ENCODE assay signal across 8 mouse cellular contexts in genomic region chr1:71556688-71557612, GRCm38 (mm10). TPM values are rescaled to one million over a fixed set of nuclear protein-coding genes. Genes with fewer than 3 reads are reported as not detected.
A peak's percentile ranks its signal among the peaks of the same experiment; 100 is the strongest.
DNase-seq lines count a peak whose midpoint lies in the region; ATAC-seq and TF ChIP-seq lines count a peak whose summit lies in the region.

Atic (plus strand) TSS chr1:71557150.

- peak; percentile 76; the same call in 1 of the 2 replicates for TF ChIP-seq POLR2A in testis, adult 2 months (IDR thresholded peaks at IDR 0.05; ENCODE audit: control insufficient read depth, low read depth, low read length)

- H3K4me1 ChIP-seq in E14TG2a.4 (replicated peaks; ENCODE audit: low read depth, low read length) = peaks cover 26% of the 10 kb centered on the region
- H3K4me1 ChIP-seq in forebrain, embryonic 12.5 days = peaks cover 13% of the 10 kb centered on the region
- peaks cover 14% of the 10 kb centered on the region; the same call in 1 of the 2 replicates for H3K4me1 ChIP-seq in heart, postnatal 0 days (ENCODE audit: control insufficient read depth, insufficient read depth)
- peaks cover 13% of the 10 kb centered on the region for H3K4me1 ChIP-seq in liver, embryonic 16.5 days (ENCODE audit: control insufficient read depth, low read depth, low read length)
- peaks cover 19% of the 10 kb centered on the region for H3K4me1 ChIP-seq in neural tube, embryonic 13.5 days (replicated peaks)
- peaks cover 7% of the 10 kb centered on the region for H3K4me1 ChIP-seq in testis, adult 2 months (ENCODE audit: control insufficient read depth, insufficient read depth, low read length)

- no peaks in the 10 kb centered on the region for H3K27me3 ChIP-seq in E14TG2a.4 (ENCODE audit: insufficient read depth, low read length)
- no peaks in the 10 kb centered on the region for H3K27me3 ChIP-seq in forebrain, embryonic 12.5 days
- H3K27me3 ChIP-seq in heart, postnatal 0 days (ENCODE audit: control insufficient read depth, insufficient read depth, low read length) = no peaks in the 10 kb centered on the region
- H3K27me3 ChIP-seq in liver, embryonic 16.5 days (ENCODE audit: control insufficient read depth, insufficient read depth, low read depth, low read length) = no peaks in the 10 kb centered on the region
- no peaks in the 10 kb centered on the region for H3K27me3 ChIP-seq in neural tube, embryonic 13.5 days
- no peaks in the 10 kb centered on the region for H3K27me3 ChIP-seq in testis, adult 2 months (ENCODE audit: control insufficient read depth, insufficient read depth, low read length)

- peak within 1 kb of the TSS; percentile 73 for H3K9ac ChIP-seq in forebrain, embryonic 12.5 days
- H3K9ac ChIP-seq in heart, postnatal 0 days (replicated peaks; ENCODE audit: low read depth, low read length) = peak within 1 kb of the TSS; percentile 76
- peak within 1 kb of the TSS; percentile 74 for H3K9ac ChIP-seq in liver, embryonic 16.5 days (ENCODE audit: low read depth, low read length)
- H3K9ac ChIP-seq in neural tube, embryonic 13.5 days = peak within 1 kb of the TSS; percentile 85

- peak; percentile 90 for DNase-seq in c-Kit-positive CD71-positive TER-119-positive erythroid progenitor cells, embryonic 14.5 days (ENCODE audit: low spot score)
- DNase-seq in heart, postnatal 0 days (ENCODE audit: low spot score) = peak; percentile 92
- peak; percentile 92 to 96 for DNase-seq in kidney, postnatal 4 days

- under 1% methylated on average over 55 of the region's 55 CpGs for WGBS in forebrain, embryonic 12.5 days
- under 1% methylated on average over 55 of the region's 55 CpGs for WGBS in heart, postnatal 0 days
- under 1% methylated on average over 52 of the region's 55 CpGs for WGBS in liver, embryonic 16.5 days (ENCODE audit: insufficient replicate concordance)
- WGBS in neural tube, embryonic 13.5 days = 2% methylated on average over 55 of the region's 55 CpGs

- peak within 1 kb of the TSS; percentile 56; the same call in 1 of the 2 replicates for H3K27ac ChIP-seq in forebrain, embryonic 12.5 days
- H3K27ac ChIP-seq in heart, postnatal 0 days (ENCODE audit: low read depth) = peak within 1 kb of the TSS; percentile 81
- H3K27ac ChIP-seq in liver, embryonic 16.5 days (ENCODE audit: low read length) = peak within 1 kb of the TSS; percentile 52
- peak within 1 kb of the TSS; percentile 65 for H3K27ac ChIP-seq in neural tube, embryonic 13.5 days (replicated peaks)
- peak within 1 kb of the TSS; percentile 51 for H3K27ac ChIP-seq in testis, adult 2 months (ENCODE audit: control insufficient read depth, insufficient read depth, low read depth, low read length)

- no peaks in the 10 kb centered on the region for H3K9me3 ChIP-seq in E14TG2a.4 (ENCODE audit: low read length)
- H3K9me3 ChIP-seq in forebrain, embryonic 12.5 days = no peaks in the 10 kb centered on the region
- H3K9me3 ChIP-seq in heart, postnatal 0 days (replicated peaks; ENCODE audit: control insufficient read depth, low read length) = no peaks in the 10 kb centered on the region
- no peaks in the 10 kb centered on the region for H3K9me3 ChIP-seq in liver, embryonic 16.5 days (replicated peaks; ENCODE audit: control insufficient read depth, low read length)
- H3K9me3 ChIP-seq in neural tube, embryonic 13.5 days = no peaks in the 10 kb centered on the region

- ATAC-seq in forebrain, embryonic 12.5 days (ENCODE audit: low FRiP score) = peak; percentile 99
- ATAC-seq in heart, postnatal 0 days (ENCODE audit: insufficient read depth, low read depth) = peak; percentile 100
- ATAC-seq in liver, embryonic 16.5 days (ENCODE audit: low read depth) = peak; percentile 100
- peak; percentile 99 for ATAC-seq in neural tube, embryonic 13.5 days (ENCODE audit: low read depth)

- peak within 1 kb of the TSS; percentile 91 for H3K4me3 ChIP-seq in E14TG2a.4 (replicated peaks; ENCODE audit: low read length)
- peak within 1 kb of the TSS; percentile 59 for H3K4me3 ChIP-seq in forebrain, embryonic 12.5 days (replicated peaks)
- peak within 1 kb of the TSS; percentile 65 for H3K4me3 ChIP-seq in heart, postnatal 0 days (ENCODE audit: low read depth, low read length)
- peak within 1 kb of the TSS; percentile 78 for H3K4me3 ChIP-seq in liver, embryonic 16.5 days (ENCODE audit: low read depth, low read length)
- peak within 1 kb of the TSS; percentile 65 for H3K4me3 ChIP-seq in neural tube, embryonic 13.5 days
- H3K4me3 ChIP-seq in testis, adult 2 months (ENCODE audit: control insufficient read depth, low read depth, low read length) = peak within 1 kb of the TSS; percentile 86

- H3K4me2 ChIP-seq in forebrain, embryonic 12.5 days = peak within 1 kb of the TSS; percentile 85
- H3K4me2 ChIP-seq in heart, postnatal 0 days (ENCODE audit: low read depth, low read length) = peak within 1 kb of the TSS; percentile 92
- peak within 1 kb of the TSS; percentile 98 for H3K4me2 ChIP-seq in liver, embryonic 16.5 days (ENCODE audit: low read depth, low read length)
- H3K4me2 ChIP-seq in neural tube, embryonic 13.5 days = peak within 1 kb of the TSS; percentile 93

- peaks cover 43% of the 10 kb centered on the region for H3K36me3 ChIP-seq in E14TG2a.4 (ENCODE audit: insufficient read depth, low read length)
- H3K36me3 ChIP-seq in forebrain, embryonic 12.5 days (replicated peaks) = peaks cover 24% of the 10 kb centered on the region
- peaks cover 25% of the 10 kb centered on the region for H3K36me3 ChIP-seq in heart, postnatal 0 days (replicated peaks; ENCODE audit: control insufficient read depth, insufficient read depth, low read length)
- H3K36me3 ChIP-seq in liver, embryonic 16.5 days (ENCODE audit: control insufficient read depth, insufficient read depth) = peaks cover 19% of the 10 kb centered on the region
- peaks cover 25% of the 10 kb centered on the region for H3K36me3 ChIP-seq in neural tube, embryonic 13.5 days
- no peaks in the 10 kb centered on the region for H3K36me3 ChIP-seq in testis, adult 2 months (ENCODE audit: control insufficient read depth, insufficient read depth, low read length)

- no peak for TF ChIP-seq CTCF in E14TG2a.4 (conservative IDR thresholded peaks at IDR 0.05; ENCODE audit: low read length)
- no peak for TF ChIP-seq CTCF in heart, postnatal 0 days (IDR thresholded peaks at IDR 0.05; ENCODE audit: low read depth)
- no peak for TF ChIP-seq CTCF in testis, adult 2 months (IDR thresholded peaks at IDR 0.05; ENCODE audit: control insufficient read depth, insufficient read depth, insufficient replicate concordance, low read depth, low read length)

- no peak for TF ChIP-seq EP300 in heart, postnatal 0 days (IDR thresholded peaks at IDR 0.05; ENCODE audit: low read depth)

RNA-seq across cellular contexts. Expression of gene Atic, which starts in this region (rescaled TPM):
- 37.4 and 37.7 TPM in 2 replicates for polyA plus RNA-seq in forebrain, embryonic 12.5 days (2016; fragmentation: Nextera tagmentation; extraction: Ambion mirVana)
- total RNA-seq in heart, postnatal 0 days (2014; rRNA removed; ENCODE audit: low replicate concordance) = 29.5 and 48.2 TPM in 2 replicates
- 19.8 and 23.3 TPM in 2 replicates for polyA plus RNA-seq in heart, postnatal 0 days (2015; fragmentation: Nextera tagmentation; extraction: Ambion mirVana)
- polyA plus RNA-seq in liver, embryonic 16.5 days (2015; fragmentation: Nextera tagmentation; extraction: Ambion mirVana) = 23.2 and 27.5 TPM in 2 replicates
- polyA plus RNA-seq in neural tube, embryonic 13.5 days (2015; fragmentation: Nextera tagmentation; extraction: Ambion mirVana) = 30.2 and 40.1 TPM in 2 replicates
- polyA plus RNA-seq in testis, adult 2 months (2012; rRNA removed) = 6.6 and 7.8 TPM in 2 replicates

Comparison
In these comparisons a context has a peak if more than half of its experiments do, and no peak if none do; other contexts are left out.
1. Peak in every context shown above with its lines: DNase-seq, ATAC-seq, H3K4me3 ChIP-seq and H3K27ac ChIP-seq.